Mouse (Mus musculus) lung, postnatal 0 days (tissue): ENCODE results near the gene Lrrc52. TPM values are rescaled to one million over a fixed set of nuclear protein-coding genes. Genes with fewer than 3 reads are reported as not detected.

Experiments
- ATAC-seq: fragments of 200-750 bp; cut with Nextera tagmentation; 2 replicates; pipeline ENCODE4 v1.8.0; 2017; ENCODE audit warnings: moderate library complexity
- DNase-seq: peaks from one replicate; pipeline ENCODE4 v3.0.0-alpha.2; 2016; ENCODE audit warnings: low spot score
- H3K27ac ChIP-seq: fragments of 300-500 bp; sonication (generic); 2 replicates; pipeline ENCODE4 v1.5.1; 2014; ENCODE audit warnings: antibody characterized with exemption, mild to moderate bottlenecking, low read length, mixed read lengths
- H3K27me3 ChIP-seq: fragments of 300-500 bp; sonication (generic); replicated peaks from 2 replicates; pipeline ENCODE4 v1.6.1; 2014; ENCODE audit warnings: low read length, mixed read lengths; ENCODE audit not compliant: insufficient read depth
- H3K36me3 ChIP-seq: fragments of 300-500 bp; sonication (generic); 2 replicates; pipeline ENCODE4 v1.6.1; 2014; ENCODE audit warnings: low read length, mixed read lengths; ENCODE audit not compliant: insufficient read depth
- H3K4me1 ChIP-seq: fragments of 300-500 bp; sonication (generic); 2 replicates; pipeline ENCODE4 v1.6.1; 2014; ENCODE audit warnings: antibody characterized with exemption, low read depth, low read length, mixed read lengths; ENCODE audit not compliant: insufficient read depth
- H3K4me2 ChIP-seq: fragments of 300-500 bp; sonication (generic); replicated peaks from 2 replicates; pipeline ENCODE4 v1.6.1; 2014; ENCODE audit warnings: low read depth, mild to moderate bottlenecking, low read length, moderate library complexity, mixed read lengths
- H3K4me3 ChIP-seq: fragments of 300-500 bp; sonication (generic); 2 replicates; pipeline ENCODE4 v1.5.1; 2014; ENCODE audit warnings: low read depth, low read length
- H3K9ac ChIP-seq: fragments of 300-500 bp; sonication (generic); replicated peaks from 2 replicates; pipeline ENCODE4 v1.6.1; 2014; ENCODE audit warnings: low read depth, mild to moderate bottlenecking
- H3K9me3 ChIP-seq: fragments of 300-500 bp; sonication (generic); 2 replicates; pipeline ENCODE4 v1.6.1; 2016; ENCODE audit warnings: low read length, mixed read lengths
- CTCF ChIP-seq: IDR thresholded peaks from 2 replicates; pipeline ENCODE4 v1.5.1; 2016; ENCODE audit warnings: antibody characterized with exemption, mild to moderate bottlenecking
- EP300 ChIP-seq: IDR thresholded peaks from 2 replicates; pipeline ENCODE4 v1.6.1; 2016; ENCODE audit warnings: antibody characterized with exemption, mild to moderate bottlenecking, control low read depth
- WGBS: fragments of 180-500 bp; shearing (Covaris S2); extraction: QIAGEN DNeasy Blood & Tissue Kit; methylation state at CpG from one replicate; pipeline ENCODE4 v1.1.7; 2014; 5-methylcytosine and 5-hydroxymethylcytosine counted together
- polyA plus RNA-seq: library from polyadenylated mRNA; unstranded; fragments of >200 nt; fragmentation: Nextera tagmentation; extraction: Ambion mirVana; gene quantifications from 2 replicates; pipeline ENCODE4 v1.2.1, GENCODE M21; 2015

Lrrc52 gene
- 0.99 and 1.1 TPM in 2 replicates for polyA plus RNA-seq

DNA sequence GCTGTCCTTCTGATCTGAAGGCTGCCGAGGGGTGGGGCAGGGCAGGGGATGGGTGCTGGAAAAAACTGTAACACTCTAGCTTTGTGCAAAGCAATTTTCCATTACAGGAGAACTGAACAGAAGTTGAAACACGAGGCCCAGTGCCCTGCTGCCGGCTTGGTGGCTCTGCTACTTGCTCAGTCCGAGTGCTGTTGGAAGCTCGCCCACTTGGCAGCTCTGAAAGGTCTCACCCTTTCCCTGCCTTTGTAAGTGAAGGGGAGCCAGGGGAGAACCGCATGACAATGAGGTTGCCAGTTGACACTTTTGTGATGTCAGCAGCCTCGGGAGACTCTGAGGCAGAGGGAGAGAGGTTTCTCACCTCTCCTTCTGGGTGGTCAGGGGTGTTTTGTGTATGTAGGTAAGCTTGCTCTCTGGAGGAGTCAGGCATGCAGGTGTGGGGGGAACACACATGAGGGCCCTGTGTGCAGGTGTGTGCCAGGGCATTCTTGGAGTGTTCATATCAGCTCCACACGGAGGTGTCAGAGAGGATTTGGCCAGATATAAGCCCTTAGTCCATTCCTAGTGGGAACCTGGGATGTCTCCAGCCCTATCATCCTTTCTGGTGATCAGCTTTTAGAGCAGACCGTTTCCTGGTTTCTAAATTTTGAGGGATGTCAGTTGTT is at the start of gene Lrrc52:
Lrrc52 (minus strand) TSS at position 16 of the 662 bp plus-strand sequence.
- Histone ChIP-seq H3K9ac (no peak within 1 kb of the TSS), H3K4me2 (no peak within 1 kb of the TSS), H3K9me3 (no peaks in the 10 kb centered on the region), H3K36me3 (no peaks in the 10 kb centered on the region), H3K27me3 (no peaks in the 10 kb centered on the region), H3K4me3 (no peak within 1 kb of the TSS), H3K27ac (no peak within 1 kb of the TSS), H3K4me1 (0 out of 2 replicates have a peak, but pooled peaks cover 6% of the 10 kb centered on the region)
- ATAC-seq: peak; percentile 80
- TF ChIP-seq EP300 (no peak), CTCF (no peak)
- DNase-seq: peak; percentile 70
- 13% methylated on average over 9 of the region's 9 CpGs for WGBS

DNA sequence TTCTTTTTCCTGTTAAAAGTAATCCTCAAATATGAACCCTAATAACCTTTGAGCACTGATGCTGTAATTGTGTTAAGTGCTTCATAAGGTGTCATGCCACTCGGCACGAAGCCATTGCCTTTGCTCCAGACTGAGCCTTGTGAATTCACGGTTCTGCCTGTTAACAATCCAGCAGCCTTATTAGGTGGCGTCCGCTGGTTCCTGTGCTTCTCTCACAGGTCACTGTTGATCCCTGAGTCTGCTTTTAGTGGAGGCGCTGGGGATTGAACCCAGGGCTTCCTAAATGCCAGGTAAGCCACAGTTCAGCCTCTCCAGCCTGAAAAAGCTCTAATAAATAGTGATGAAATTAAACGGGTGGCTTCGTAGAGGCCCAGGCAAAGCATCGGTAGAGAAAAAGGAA is 45.0 kb upstream of the Lrrc52 start:
- H3K9ac ChIP-seq: no peak overlapping the region
- 84% methylated on average over 9 of the region's 9 CpGs for WGBS
- H3K36me3 ChIP-seq: no peaks in the 10 kb centered on the region
- no peaks in the 10 kb centered on the region for H3K27me3 ChIP-seq
- DNase-seq (no peak), ATAC-seq (no peak)
- H3K4me3 ChIP-seq: no peak overlapping the region
- no peak overlapping the region for H3K27ac ChIP-seq
- no peaks in the 10 kb centered on the region for H3K4me1 ChIP-seq
- no peaks in the 10 kb centered on the region for H3K9me3 ChIP-seq
- H3K4me2 ChIP-seq: no peak overlapping the region
- no peak for TF ChIP-seq EP300
- TF ChIP-seq CTCF: no peak

DNA sequence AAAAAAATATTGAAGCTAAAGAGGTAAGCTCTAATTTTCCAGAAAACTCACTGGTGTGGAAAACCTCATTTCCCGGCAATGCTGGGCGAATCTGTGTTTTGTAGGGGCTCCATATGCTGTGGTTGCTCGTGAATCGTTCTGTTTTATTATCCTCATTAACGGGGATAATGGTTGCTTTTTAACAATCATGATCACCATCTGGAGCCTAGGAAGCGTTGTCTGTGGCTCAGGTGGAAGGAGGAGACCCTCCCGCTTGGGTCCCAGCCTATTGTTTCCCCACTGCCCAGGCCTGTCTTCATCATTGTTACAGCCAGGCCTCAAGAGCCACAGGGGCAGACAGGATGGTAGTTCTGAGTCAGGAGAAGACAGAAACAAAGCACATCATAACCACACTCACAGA is 39.5 kb upstream of the Lrrc52 start:
- ATAC-seq (no peak), DNase-seq (no peak)
- H3K27ac ChIP-seq: no peak overlapping the region
- 85% methylated on average over 7 of the region's 7 CpGs for whole genome bisulfite sequencing
- H3K4me1 ChIP-seq: no peaks in the 10 kb centered on the region
- no peak for TF ChIP-seq EP300
- H3K9ac ChIP-seq: no peak overlapping the region
- no peaks in the 10 kb centered on the region for H3K27me3 ChIP-seq
- no peaks in the 10 kb centered on the region for H3K9me3 ChIP-seq
- no peaks in the 10 kb centered on the region for H3K36me3 ChIP-seq
- no peak overlapping the region for H3K4me2 ChIP-seq
- H3K4me3 ChIP-seq: no peak overlapping the region

DNA sequence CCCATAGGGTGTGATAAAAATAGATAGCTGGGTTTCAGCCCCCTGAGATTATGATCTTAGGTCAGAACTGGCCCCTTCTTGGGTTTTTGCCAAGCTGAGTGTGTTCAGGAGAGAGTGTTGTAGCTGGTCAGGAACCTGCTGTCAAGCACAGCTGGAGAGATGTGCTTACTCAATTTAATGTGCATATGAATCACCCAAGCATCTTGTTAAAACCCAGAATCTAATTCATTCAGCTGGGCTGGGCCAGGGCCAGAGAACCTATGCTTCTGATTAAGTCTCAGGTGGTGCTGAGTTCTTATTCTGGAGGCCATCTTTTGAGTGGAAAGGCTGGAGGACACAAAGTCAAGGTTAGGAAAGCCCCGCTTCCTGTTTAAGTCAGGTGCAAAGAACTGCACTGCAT is 38.8 kb upstream of the Lrrc52 start:
- Histone ChIP-seq H3K4me1 (no peaks in the 10 kb centered on the region), H3K9me3 (no peaks in the 10 kb centered on the region), H3K27me3 (no peaks in the 10 kb centered on the region), H3K4me2 (no peak overlapping the region), H3K36me3 (no peaks in the 10 kb centered on the region), H3K4me3 (no peak overlapping the region), H3K27ac (no peak overlapping the region), H3K9ac (no peak overlapping the region)
- ATAC-seq: no peak
- TF ChIP-seq CTCF (no peak), EP300 (no peak)
- WGBS: 100% methylated on average over 1 of the region's 1 CpGs
- DNase-seq: no peak

DNA sequence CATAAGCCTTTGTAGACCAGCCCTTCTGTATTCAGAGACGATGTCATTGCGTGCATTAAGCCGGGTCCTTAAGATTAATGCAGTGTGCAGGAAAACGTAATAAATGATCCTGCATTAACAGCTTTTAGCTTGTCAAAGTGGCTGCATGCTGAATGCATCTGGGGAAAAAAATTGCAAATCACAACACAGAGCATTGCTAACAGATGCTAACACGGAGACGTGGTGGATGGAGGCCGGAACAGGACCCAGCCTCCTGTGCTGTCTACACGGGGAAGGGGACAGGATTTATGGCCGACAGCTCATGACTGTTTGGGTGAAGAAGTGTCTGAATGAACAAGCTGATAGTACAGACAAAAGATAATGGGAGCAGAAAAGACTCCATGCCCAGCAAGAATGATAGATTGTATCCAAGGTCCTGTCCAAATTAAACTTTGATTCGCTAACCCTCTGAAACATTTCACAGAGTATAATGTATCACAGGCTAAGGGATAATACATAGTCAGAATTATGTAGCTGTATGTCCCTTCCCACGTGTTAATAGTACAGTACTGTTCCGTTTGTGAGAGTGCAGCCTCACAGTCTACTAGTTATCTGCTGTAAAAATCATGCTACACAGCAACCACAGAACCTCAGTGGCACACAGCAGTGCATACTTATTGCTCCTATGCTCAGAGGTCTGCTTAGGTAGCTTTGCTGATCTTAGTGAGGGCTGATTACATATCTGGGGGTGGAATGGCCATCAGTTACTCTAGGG is 32.7 kb upstream of the Lrrc52 start:
- no peaks in the 10 kb centered on the region for H3K9me3 ChIP-seq
- H3K4me3 ChIP-seq: no peak overlapping the region
- TF ChIP-seq EP300 (no peak), CTCF (no peak)
- H3K4me1 ChIP-seq: no peaks in the 10 kb centered on the region
- 45% methylated on average over 12 of the region's 12 CpGs for WGBS
- ATAC-seq: no peak
- DNase-seq: no peak
- no peak overlapping the region for H3K9ac ChIP-seq
- no peaks in the 10 kb centered on the region for H3K27me3 ChIP-seq
- H3K27ac ChIP-seq: no peak overlapping the region
- no peak overlapping the region for H3K4me2 ChIP-seq
- H3K36me3 ChIP-seq: no peaks in the 10 kb centered on the region

DNA sequence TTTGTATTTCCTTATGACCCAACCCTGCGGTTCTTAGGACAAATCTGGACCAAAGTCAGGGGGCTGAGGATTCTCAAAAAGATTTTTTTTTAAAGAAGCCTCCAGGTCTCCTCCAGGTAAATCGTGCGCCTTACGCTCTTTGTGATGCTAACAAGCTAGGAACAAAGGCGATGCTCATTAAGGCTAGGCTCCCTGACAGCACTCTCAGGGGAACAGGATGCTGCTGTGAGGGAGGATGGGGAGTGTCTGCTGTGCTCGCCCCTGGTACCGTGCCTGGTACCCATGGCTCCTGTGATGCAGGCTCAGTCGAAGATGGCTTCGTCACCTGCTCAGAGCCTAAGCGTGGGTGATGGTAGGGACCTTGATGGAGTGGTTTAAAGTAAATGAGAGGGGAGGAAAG is 31.4 kb upstream of the Lrrc52 start:
- Histone ChIP-seq H3K9me3 (no peaks in the 10 kb centered on the region), H3K4me2 (no peak overlapping the region), H3K36me3 (no peaks in the 10 kb centered on the region), H3K27me3 (no peaks in the 10 kb centered on the region), H3K4me1 (no peaks in the 10 kb centered on the region), H3K4me3 (no peak overlapping the region), H3K27ac (no peak overlapping the region), H3K9ac (no peak overlapping the region)
- TF ChIP-seq EP300: no peak
- no peak for TF ChIP-seq CTCF
- DNase-seq (no peak), ATAC-seq (no peak)
- WGBS: 49% methylated on average over 10 of the region's 10 CpGs
